In genomic region chr16:31071731-31072130, GRCm38 (mm10) we compare ENCODE assay signal across 16 mouse cellular contexts. TPM values are rescaled to one million over a fixed set of nuclear protein-coding genes. Genes with fewer than 3 reads are reported as not detected.
DNase-seq lines count a peak whose midpoint lies in the region.
"Had no signal": no experiment of that assay in that cellular context is flagged by ENCODE, and none has a peak within 500 bp of the region (broad histone marks: within the 10 kb centered on the region; RNA-seq: fewer than 3 reads in every experiment).

No protein-coding gene starts in this region.

- peak; percentile 85 for DNase-seq in heart, adult 11 months
- DNase-seq in heart, postnatal 36 days, result no peak
- peak; percentile 3 for DNase-seq in kidney, postnatal 10 days
- no peak for DNase-seq in kidney, adult 18-20 months
- peak; percentile 4 for DNase-seq in thymus, postnatal 4 days
- no peak for DNase-seq in thymus, postnatal 25 days
- DNase-seq: adrenal gland, adult 2 months; adrenal gland, postnatal 10 days; adrenal gland, postnatal 25 days; cerebellum, adult 11 months; cerebellum, adult 18-20 months; cerebellum, adult 8-10 months; cerebellum, adult 9-11 months; cerebellum, postnatal 14 days; cerebellum, postnatal 36 days; embryo, embryonic 11 days had no signal

- intact Hi-C loops in heart, postnatal 36 days (cut with DNase I), result loop anchor here (2.0 to 10.0 kb wide), 4 partner anchors 95 to 697 kb away; no protein-coding TSS in a partner anchor

RNA-seq across cellular contexts. Expression of gene Xxylt1, which starts 9.5 kb away (rescaled TPM):
- 10 to 100 TPM; 11.6 to 12.5 TPM for total RNA-seq in heart, postnatal 36 days (2021)

Comparison
In these comparisons a context has a peak if more than half of its experiments do, and no peak if none do; other contexts are left out.
1. DNase-seq: peak in heart, adult 11 months (single experiment), kidney, postnatal 10 days (single experiment) and thymus, postnatal 4 days (single experiment); none in heart, postnatal 36 days (0 of 2), kidney, adult 18-20 months (single experiment) and thymus, postnatal 25 days (single experiment).